Mouse (Mus musculus): ENCODE measurements around the gene Specc1.

DNA sequence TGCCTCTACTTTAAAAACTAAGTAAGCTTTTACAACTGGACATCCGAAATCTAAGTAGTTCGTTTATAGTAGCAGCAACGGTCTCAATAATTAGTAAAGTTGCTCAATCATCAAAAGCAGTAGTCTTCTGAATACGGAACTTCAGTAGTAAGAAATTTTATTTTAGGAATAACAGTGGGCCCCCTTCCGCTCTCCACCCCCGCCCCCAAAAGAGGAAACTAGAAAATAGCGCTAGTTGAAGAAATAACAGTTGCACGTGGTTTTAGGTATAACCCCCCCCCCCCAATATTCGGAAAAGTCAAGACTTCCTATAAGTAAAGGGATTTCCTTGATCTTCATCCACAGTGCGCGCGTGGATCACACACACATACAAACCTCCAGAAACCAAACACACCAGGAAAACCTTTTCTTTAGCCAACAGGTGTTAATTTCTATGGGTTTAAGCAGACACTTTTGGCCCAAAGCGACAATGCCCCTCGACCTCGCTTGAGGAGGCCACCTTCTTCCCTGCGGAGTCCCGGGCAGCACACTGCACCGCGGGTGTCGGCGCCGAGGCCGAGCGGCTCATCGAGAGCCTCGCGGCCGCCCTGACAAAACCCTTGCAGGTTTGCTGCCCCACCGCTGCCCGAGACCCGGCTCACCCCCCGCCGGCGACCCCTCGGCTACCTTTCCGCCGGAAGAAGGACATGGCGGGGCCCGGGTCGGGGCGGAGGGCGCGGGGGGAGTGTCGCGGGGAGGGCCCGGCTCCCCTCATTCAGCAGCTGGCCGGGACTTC lies 27.1 kb upstream of the Specc1 start:
- no peak for TF ChIP-seq CTCF (IDR thresholded peaks at IDR 0.05; ENCODE audit: borderline replicate concordance, insufficient read depth, low read depth, low read length)
- TF ChIP-seq POLR2A (IDR thresholded peaks at IDR 0.05; ENCODE audit: borderline replicate concordance, insufficient read depth, low read length): no peak
